Mouse (Mus musculus) retina, adult 2 months (tissue): ENCODE results near the gene Myo1c.
"Not testable (repeated sequence)": the region's sequence is repeated elsewhere in the genome, so short reads cannot be mapped to it uniquely, and the experiment has no call there.

Experiments
- DNase-seq: peaks from one replicate; pipeline ENCODE4 v3.0.0-alpha.2; 2012; ENCODE audit warnings: low read depth, low spot score

Gene Myo1c

DNA sequence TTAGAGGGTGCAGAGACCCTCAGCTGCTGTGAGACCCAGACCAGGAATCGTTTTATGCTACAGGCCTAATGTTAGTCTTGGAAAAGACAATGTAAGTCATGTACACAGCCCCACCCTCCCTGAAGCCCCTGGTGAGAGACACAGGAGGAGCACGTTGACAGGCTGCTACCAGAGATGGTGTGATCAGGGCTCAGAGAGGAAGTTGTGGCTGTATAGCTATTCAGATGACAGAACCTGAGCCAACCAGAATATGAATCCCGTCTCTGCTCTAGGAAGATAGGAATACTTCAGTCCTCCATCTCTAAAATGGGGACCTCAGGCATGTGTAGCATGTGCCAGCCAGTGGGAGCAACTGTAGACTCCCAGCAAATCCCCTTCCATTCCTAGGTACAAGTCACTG lies 18.3 kb downstream of the Myo1c start:
- no peak for DNase-seq

DNA sequence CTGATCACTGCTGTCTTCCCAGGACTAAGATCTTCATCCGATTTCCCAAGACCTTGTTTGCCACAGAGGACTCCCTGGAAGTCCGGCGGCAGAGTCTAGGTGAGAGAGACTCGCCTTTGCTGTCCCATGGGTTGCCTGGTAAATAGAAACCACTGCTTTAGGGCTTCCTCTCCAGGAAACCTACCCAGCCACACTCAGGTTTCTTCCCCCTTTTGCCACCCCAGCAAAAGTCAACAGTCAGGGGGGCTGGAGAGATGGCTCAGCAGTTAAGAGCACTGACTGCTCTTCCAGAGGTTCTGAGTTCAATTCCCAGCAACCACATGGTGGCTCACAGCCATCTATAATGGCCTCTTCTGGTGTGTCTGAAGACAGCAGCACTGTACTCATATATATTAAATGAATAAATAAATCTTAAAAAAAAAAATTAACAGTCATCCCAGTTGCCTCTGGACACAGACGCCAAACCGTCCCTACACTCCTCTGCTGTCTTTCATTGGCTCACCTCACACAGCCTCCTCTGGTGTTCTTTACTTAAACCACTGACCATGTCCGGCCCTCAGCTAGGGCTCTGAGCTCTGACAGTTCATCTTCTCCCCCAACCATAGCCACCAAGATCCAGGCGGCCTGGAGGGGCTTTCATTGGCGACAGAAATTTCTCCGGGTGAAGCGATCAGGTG lies 19.0 kb downstream of the Myo1c start:
- no peak for DNase-seq

DNA sequence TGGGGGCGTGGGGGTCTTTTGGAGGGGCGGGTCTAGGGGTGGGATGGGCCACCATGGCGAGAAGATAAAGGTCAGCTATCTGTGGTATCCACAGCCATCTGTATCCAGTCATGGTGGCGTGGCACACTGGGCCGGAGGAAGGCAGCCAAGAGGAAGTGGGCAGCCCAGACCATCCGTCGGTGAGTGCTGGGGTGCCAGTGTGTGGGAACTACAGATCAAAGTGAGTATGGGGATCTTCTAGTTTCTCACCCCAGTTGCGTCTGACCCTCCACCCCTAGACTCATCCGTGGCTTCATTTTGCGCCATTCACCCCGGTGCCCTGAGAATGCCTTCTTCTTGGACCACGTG lies 19.5 kb downstream of the Myo1c start:
- no peak for DNase-seq

DNA sequence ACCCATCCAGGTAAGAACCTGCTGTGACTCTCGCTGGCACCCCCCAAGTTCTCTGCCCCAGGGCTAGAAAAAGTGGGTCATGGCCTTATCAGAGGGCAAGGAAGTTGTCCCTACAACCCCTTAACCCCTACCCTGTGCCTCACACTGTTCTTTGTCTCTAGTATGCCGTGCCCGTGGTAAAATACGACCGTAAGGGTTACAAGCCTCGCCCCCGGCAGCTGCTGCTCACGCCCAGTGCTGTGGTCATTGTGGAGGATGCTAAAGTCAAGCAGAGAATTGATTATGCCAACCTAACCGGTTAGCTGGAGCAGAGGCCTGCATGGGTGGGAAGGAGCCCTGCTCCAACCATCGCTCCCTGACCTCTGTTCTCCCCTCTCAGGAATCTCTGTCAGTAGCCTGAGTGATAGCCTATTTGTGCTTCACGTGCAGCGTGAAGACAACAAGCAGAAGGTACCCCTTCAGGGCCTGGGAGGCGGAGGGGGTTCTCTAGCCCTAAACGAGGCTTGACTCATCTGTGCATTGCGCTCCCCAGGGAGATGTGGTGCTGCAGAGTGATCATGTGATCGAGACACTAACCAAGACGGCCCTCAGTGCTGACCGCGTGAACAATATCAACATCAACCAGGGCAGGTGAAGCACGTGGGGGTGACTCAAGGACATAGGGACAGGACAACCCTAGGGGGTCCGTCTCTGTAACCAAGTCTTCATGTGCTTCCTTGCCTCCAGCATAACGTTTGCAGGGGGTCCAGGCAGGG lies 21.3 kb downstream of the Myo1c start:
- no peak for DNase-seq

DNA sequence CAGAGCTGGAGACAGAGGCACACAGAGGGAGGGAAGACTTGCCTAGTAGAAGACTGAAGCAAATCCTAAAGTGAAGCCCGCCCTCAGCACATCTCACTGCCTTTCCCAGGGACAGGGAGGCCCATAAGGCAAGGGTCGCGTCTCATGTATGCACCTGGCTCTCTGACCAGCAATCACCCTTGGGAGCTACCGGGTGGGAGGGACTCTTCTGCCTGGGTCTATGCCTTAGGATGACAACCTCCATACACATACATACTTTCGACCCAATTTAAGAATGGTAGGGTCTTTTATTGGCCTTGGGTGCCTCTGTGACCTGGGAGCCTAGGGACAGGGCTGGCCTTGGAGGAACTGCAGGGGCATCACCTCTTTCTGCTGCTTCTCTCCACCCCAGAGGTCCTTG lies 23.1 kb downstream of the Myo1c start:
- DNase-seq, result no peak

DNA sequence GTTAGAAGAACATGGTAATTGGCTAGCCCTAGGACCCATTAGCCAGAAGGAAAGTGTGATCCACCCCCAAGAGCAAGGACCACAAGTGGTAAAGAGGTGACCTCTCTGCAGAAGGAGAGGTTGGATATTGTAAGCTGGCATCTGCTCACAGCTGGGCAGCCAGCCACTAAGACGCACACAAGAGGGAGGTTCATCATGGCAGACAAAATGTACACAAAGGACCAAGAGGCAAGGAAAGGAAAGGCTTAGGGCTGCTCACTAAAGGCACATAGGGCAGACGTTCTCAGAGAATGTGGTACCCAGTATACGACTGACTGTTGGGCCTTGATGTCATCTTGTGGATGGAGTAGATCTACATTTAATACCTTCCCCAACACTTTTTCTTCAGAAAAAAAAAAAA lies 24.6 kb downstream of the Myo1c start:
- no peak for DNase-seq

DNA sequence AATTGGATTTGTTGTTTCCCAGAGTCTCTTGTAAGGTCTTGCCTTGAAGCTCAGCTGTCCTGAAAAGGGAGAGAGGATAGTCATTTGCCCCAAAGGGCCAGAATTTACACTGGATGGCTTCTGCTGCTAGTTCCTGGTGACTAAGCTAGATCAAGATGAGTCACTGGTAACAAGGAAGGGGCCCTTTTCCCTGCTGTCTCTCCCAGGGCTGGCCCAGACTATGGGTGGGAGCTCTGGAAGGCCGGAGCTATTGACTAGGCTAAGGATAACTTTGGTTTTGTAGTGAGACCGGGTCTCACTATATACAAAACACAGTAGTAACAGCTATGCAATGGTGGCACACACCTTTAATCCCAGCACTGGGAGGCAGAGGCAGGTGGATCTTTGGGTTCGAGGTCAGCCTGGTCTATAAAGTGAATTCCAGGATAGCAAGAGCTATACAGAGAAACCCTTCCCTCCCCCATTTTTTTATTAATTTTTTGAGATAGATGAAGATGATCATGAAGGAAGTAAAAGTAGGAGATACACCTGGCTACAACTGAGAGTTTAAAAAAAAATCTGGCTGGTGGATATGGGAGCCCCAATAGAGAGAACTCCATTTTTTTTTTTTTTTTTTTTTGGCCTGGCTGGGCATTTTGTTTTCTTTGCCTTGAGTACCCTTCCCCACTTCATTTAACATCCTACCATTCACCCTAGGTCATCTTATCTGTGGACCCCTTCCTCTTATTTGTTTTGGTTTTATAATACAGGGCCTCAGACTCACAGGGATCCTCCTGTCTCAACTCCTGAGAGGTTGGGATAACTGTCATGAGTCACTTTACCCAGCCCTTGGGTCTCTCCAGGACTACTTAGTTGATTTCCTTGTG lies 27.8 kb downstream of the Myo1c start:
- no peak for DNase-seq

DNA sequence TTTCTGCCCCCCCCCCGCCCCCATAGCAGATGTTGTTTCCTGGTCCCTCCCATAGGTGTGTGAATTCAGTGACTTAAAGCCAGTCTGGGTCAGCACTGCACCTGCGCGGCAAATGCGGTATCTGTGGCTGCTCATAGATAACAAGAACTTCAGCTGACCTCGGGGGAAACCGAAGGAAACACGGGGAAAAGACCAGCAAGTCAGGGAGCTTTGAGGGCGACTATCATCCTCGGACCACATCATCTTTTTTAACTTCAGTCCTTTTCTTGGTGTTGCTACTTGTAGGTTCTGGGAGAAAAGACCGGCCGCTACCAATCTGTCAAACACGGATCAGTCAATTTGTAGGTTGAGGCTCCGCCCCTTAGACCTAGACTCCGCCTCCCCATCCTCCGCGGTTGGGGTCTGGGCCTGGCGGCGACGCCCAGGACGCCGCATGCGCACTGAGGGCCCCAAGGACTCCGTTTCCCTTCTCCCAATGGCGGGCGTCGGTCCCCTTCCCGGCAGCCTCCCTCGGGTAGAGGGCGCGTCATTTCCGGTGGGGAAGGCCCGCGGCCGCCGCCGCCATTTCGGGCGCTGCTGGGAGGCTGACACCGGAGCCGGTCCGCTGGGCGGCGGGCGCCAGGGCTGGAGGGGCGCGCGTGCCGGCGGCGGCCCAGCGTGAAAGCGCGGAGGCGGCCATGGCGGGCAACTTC lies 28.6 kb downstream of the Myo1c start, which contains the start of gene Crk:
TSS of gene Crk (plus strand) at position 513 of the 692 bp plus-strand sequence.
- DNase-seq, result peak; percentile 96

DNA sequence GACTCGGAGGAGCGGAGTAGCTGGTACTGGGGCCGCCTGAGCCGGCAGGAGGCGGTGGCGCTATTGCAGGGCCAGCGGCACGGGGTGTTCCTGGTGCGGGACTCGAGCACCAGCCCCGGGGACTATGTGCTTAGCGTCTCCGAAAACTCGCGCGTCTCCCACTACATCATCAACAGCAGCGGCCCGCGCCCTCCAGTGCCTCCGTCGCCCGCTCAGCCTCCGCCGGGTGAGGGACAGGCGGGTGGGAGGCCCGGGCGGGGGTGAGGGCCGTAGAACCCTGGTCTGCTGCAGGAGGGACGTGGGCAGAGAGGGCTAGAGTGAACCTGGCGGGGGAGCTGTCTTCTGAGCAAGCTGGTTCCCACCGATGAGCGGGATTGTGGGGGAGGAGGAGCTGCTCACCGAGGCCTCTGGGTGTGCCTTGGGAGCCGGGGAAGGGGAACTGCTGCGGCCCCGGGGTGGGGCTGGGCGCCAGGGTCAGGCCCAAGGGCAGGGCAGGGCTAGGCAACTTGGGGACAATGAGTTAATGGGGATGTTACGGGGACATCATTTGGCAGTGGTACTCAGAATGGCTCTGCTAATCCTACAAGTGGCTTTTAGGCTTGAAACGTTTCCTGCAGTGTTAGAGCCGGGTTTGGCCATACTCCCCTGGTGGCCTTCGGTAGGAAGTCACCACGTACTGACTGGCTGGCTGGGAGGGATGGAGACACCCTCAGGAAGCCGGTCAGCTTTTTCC lies 29.3 kb downstream of the Myo1c start:
- DNase-seq, result peak; percentile 23

DNA sequence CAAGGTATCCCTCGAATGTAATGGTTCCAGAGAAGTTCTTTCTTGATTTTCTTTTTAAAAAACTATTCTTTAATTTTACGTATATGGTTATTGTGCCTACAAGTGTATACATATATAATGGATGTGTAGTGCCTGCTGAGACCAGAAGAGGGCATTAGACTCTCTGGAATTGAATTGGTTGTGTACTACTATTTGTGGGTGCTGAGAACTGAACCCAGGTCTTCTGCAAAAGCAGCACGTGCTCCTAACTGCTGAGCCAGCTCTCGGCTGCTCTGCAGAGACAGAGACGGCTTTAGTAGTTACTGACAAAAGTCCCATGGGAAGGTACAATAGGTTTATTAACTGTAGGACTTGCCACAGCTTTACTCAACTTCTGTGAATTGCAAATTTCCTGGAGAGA lies 34.2 kb downstream of the Myo1c start:
- no peak for DNase-seq

DNA sequence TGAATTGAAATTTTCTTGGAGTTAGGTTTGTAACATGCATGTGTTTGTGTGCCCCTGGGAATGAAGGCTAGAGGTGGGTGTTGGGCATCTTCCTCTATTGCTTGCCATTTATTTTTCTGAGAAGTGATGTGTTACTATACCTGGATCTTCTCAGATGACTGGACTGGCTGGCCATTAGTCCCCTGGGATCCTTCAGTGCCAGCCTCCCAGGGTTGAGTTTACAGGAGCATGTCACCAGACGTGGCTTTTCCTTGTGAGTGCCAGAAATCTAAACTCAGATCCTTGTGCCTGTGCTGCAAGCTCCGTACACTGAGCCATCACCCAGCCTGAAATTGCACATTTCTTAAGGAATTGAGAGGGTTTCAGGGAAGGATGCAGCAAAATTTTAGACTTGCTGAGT lies 34.7 kb downstream of the Myo1c start:
- no peak for DNase-seq

DNA sequence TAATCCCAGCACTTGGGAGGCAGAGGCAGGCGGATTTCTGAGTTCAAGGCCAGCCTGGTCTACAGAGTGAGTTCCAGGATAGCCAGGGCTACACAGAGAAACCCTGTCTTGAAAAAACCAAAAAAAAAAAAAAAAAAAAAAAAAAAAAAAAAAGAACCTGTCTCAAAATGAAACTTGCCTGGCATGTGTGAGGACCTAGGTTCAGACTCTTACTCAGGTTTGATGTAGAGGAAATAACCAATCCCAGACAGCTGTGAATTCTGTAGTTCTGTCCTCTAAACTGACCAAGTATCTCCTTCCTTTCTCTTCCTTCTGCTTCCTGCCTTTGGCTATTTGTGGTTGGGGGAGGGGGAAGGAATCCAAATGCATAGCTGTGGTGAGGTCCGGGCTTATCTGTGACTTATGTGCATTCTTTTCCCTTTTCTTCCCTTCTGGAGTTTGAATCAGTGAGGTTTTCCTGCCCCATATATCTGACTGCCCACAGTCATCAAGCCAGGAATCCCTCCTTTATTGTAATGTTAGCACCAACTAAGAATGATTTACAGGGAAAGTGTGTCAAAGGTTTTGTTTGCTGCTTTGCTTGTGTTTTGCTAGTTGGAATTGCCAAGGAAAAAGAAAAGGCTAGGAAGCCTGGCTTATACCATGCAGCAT lies 37.2 kb downstream of the Myo1c start:
- no peak for DNase-seq

DNA sequence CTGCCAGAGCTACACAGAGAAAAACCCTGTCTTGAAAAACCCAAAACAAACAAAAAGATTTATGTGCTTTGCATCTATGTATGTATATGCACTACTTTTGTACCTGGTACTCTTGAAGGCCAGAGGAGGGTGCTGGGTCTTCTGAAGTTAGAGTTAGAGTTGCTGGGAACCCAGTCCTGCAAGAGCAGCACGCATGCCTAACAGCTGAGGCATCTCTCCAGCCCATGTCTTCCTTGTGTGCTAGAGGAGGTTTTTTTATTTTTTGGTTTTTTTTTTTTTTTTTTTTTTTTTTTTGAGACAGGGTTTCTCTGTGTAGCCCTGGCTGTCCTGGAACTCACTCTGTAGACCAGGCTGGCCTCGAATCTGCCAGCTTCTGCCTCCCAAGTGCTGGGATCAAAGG lies 37.8 kb downstream of the Myo1c start:
- DNase-seq, result no peak

DNA sequence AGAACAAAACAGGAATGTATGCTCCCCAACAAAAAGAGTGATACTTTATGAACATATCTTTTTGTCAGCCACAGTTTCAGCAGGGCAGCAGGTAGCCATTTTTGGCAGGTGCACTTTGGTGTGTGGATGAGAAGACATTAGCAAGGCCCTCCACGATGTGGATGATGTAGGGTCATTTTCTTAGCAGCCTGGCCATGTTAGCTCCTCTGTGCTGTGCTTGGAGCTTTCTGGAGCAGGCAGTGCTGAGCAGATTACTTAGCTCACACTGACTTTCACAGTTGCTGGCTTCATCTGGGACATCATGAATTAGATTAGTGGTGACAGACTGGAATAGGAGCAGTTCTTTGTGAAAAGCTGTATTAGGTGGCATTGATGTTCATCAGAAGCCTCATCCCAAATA lies 39.7 kb downstream of the Myo1c start:
- no peak for DNase-seq

DNA sequence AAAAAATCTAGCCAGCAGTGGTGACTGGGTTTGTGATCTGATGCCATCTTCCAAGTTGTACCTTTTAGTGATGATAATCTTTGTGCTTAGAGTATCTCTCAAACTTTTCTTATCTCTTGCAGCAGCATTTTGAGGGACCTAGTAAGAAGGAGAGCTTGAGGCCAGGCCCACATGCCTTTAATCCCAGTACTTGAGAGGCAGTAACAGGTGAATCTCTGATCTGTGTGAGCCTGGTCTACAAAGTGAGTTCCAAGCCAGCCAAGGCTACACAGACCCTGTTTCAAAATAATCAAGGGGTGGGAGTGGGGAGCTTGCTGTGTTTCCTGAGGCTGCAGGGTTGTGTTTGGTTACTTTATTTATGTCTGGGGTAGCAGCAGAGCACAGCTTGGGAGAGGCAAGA lies 40.7 kb downstream of the Myo1c start:
- DNase-seq, result no peak

DNA sequence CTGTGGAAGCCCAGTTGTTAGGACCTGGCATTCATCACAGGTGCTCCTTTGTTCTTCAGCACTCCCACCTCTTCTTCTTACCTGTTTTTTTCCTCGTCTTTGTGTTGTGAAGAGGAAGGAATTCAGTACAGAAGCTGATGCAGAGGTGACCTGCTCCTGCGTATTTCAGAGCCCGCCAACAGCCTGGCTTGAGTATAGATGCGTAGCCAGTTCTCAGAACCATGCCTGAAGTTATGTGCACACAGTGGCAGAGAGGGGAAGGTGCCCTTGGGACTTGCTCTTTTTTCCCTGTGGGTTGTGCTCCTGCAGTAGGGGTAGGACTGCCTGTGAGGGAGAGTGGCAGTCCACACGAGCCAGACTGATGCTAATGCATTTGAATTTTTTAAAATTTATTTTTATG lies 43.3 kb downstream of the Myo1c start:
- no peak for DNase-seq

DNA sequence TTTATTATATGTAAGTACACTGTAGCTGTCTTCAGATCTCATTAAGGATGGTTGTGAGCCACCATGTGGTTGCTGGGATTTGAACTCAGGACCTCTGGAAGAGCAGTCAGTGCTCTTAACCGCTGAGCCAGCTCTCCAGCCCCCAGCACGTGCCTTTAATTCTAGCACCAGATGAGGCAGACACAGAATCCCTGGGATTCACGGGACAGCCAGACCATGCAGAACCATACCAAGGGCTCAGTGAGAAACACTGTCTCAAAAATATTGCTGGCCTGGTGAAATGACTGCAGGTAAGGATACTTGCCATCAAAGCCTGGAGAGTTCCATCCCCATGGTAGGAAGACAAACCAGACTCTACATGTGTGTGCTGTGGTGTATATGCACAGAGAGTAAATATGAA lies 47.2 kb downstream of the Myo1c start:
- not testable (repeated sequence) for DNase-seq

DNA sequence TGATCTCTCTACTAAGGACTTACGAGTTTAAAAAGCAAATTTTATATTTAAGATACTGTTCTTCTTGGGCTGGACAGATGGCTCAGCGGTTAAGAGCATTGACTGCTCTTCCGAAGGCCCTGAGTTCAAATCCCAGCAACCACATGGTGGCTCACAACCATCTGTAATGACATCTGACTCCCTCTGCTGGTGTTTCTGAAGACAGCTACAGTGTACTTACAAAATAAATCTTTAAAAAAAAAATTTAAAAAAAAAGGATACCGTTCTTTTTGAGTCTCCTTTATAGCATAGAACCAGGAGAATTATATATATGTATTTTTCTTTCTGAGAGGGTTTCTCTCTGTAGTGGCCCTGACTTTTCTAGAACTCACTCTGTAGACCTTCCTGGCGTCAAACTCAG lies 50.3 kb downstream of the Myo1c start:
- DNase-seq, result no peak

DNA sequence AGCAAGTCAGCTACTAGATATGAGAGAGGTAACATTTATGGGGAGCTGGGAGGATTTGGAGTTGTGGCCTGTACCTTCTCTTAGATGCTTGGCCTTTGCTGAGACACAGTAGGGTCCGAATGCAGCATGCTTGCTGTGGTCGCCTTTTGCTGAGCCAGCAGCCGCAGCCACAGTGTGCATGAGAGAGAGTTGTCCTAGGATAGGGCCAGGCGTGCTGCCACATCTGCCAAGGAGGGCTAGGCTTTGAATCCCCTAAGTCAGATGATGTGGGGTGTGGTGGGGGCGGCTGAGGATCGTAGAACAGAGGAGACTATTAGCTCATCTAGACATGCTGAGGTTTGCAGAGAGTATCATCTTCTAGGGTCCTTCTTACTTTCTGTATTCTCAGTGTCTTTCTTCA lies 52.5 kb downstream of the Myo1c start:
- no peak for DNase-seq

DNA sequence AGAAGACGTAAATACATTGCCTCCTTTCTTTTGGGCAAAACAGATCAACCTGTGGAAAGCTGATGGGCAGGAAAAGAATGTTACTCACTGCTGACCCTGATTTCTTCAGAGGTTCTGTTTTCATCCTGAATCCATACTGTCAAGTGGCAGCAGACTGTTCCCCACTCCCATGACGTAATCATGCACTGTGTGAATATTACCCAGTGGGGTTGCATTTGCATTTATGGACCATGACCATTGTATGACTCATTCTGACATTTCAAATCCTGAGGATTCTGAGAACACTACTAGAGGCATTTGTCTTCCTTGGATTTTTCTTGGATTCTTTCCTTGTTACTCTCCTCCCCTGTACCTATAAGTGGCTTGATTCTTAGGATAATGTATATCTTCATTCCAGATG lies 53.4 kb downstream of the Myo1c start:
- no peak for DNase-seq

DNA sequence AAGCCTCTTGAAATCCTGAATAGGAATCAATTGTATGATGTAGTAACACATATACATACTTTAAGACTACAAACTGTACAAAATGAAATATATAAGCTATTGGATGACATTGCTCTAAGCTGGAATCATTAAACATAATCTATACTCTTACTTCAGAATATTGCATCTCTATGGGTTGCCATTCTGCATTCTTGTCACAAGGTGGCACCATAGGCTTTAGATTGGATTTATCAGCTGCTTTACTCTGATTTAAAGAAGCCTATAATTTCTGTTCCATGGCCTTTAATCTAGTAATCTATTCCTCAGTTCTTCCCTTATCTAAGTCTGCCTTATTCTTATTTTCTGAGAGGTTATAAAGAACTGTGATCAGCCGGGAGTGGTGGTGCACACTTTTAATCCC lies 63.6 kb downstream of the Myo1c start:
- DNase-seq, result no peak
